Mouse (Mus musculus) MEL (cell line): ENCODE measurements at regions not wholly inside any gene's neighbourhood (a gene's known extent, or its start where the extent isn't known, plus 50 kb on each side); places are given as distances from the start of the nearest gene placed in this dataset.

Experiments
- BHLHE40 ChIP-seq: IDR thresholded peaks from 2 replicates; pipeline ENCODE4 v1.6.1; 2012; ENCODE audit warnings: low read depth, mild to moderate bottlenecking, inconsistent platforms, low read length, improper control_type of control experiment, borderline replicate concordance
- CTCF ChIP-seq, 3 experiments: IDR thresholded peaks in 2 of 3; conservative IDR thresholded peaks in 1 of 3; 2 replicates each; pipeline ENCODE4 v1.5.1; 2011 to 2012; ENCODE audit warnings: low read length in 3 of 3, low read depth in 2 of 3, mild to moderate bottlenecking in 2 of 3, improper control_type of control experiment in 1 of 3, inconsistent platforms in 1 of 3, mixed read lengths in 1 of 3, moderate library complexity in 1 of 3; ENCODE audit not compliant: control insufficient read depth in 1 of 3, insufficient read depth in 1 of 3, poor library complexity in 1 of 3, severe bottlenecking in 1 of 3
- MAZ ChIP-seq: IDR thresholded peaks from 2 replicates; pipeline ENCODE4 v1.6.1; 2012; ENCODE audit warnings: low read depth, mild to moderate bottlenecking, inconsistent platforms, low read length, improper control_type of control experiment
- MEF2A ChIP-seq: IDR thresholded peaks from 2 replicates; pipeline ENCODE4 v1.6.1; 2014; ENCODE audit warnings: low read depth, mild to moderate bottlenecking, inconsistent platforms, low read length, improper control_type of control experiment; ENCODE audit not compliant: poor library complexity, insufficient replicate concordance, severe bottlenecking; ENCODE audit errors: extremely low read depth
- SIN3A ChIP-seq: IDR thresholded peaks from 2 replicates; pipeline ENCODE4 v1.6.1; 2012; ENCODE audit warnings: low read length, improper control_type of control experiment, inconsistent platforms
- ZNF384 ChIP-seq: IDR thresholded peaks from 2 replicates; pipeline ENCODE4 v1.6.1; 2012; ENCODE audit warnings: low read depth, mild to moderate bottlenecking, inconsistent platforms, low read length, improper control_type of control experiment

DNA sequence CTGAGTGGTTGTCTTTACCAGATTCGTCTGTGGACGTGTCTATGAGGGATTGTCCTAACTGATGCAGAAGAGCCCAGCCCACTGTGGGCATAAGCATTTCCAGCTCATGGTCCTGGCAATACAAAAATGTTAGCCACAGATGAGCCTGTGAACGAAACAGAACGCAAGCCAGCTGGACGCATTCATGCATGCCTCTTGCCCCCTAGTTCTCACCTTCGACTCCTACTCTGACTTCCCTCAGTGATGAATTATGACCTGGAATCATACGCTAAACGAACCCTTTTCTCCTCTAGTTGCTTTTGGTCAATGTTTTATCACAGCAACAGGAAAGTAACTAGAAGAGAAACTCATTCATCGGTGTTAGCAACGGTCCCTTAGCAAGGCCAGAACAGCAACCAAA lies 91.2 kb upstream of the 1700016C15Rik start:
- no peak for TF ChIP-seq CTCF (IDR thresholded peaks at IDR 0.05 in 2 of 3, conservative IDR thresholded peaks at IDR 0.05 in 1 of 3; ENCODE audit: control insufficient read depth in 1 of 3, insufficient read depth in 1 of 3, low read depth in 2 of 3, low read length in 3 of 3, poor library complexity in 1 of 3, severe bottlenecking in 1 of 3)
- no peak for TF ChIP-seq ZNF384
- TF ChIP-seq BHLHE40 = no peak
- TF ChIP-seq SIN3A = no peak
- no peak for TF ChIP-seq MAZ
- TF ChIP-seq MEF2A = no peak
